Mouse (Mus musculus): ENCODE data around the gene Tmcc3. TPM values are rescaled to one million over a fixed set of nuclear protein-coding genes. Genes with fewer than 3 reads are reported as not detected.

The Tmcc3 gene
- total RNA-seq, 1 experiment from 2014 or later: 13.2 TPM

- no peak for DNase-seq
These were observed 327.5 kb downstream of the Tmcc3 start for GRCm38 (mm10) chr10:94639281-94639680.

DNA sequence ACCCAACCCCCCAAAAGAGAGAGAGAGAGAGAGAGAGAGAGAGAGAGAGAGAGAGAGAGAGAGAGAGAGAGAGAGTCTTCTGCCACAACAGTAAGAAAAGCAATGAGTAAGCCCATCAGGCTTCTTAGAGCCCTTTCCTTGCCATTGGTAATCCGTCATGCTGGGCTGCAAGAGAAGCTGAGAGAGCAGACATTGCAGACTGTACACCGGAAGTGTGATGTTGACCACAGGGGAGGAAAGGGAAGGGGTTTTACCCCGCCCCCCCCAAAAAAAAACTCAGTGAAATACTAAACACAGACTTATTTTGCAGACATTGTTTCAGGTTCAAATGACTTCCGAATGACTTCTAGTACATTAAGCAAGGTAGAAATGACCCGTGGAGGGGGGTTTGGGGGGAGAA is 328.3 kb downstream of the Tmcc3 start:
- no peak for DNase-seq

Small RNAs within 50 kb of the gene (microRNA-seq; reads per million reads assigned to microRNA genes)
- 0 reads per million in 2 experiments for gene Mir7211

Other genes starting within 250 kb of the Tmcc3 start
- 13.7 and 17.9 TPM in 2 replicates for gene Nr2c1, start 163.9 kb upstream of the Tmcc3 start, total RNA-seq (2021)
- 316 and 367 TPM in 2 replicates for gene Ndufa12, start 113.2 kb upstream of the Tmcc3 start, total RNA-seq (2021)
- not detected in 2 replicates for gene Gm4792, start 13.2 kb upstream of the Tmcc3 start, total RNA-seq (2021)

Data from adrenal gland, postnatal 25 days (tissue).